Mouse (Mus musculus) spleen, adult 2 months (tissue): ENCODE measurements around the gene Olfr94.

ENCODE experiments used
- CTCF ChIP-seq: fragments of 200-500 bp; IDR thresholded peaks from 2 replicates; pipeline ENCODE4 v1.5.1; 2011; ENCODE audit warnings: mild to moderate bottlenecking, inconsistent platforms; ENCODE audit not compliant: insufficient read depth, insufficient read length, insufficient replicate concordance; ENCODE audit errors: extremely low read depth
- POLR2A ChIP-seq: fragments of 200-500 bp; IDR thresholded peaks from 2 replicates; pipeline ENCODE4 v1.6.1; 2011; ENCODE audit warnings: low read depth, low read length, inconsistent platforms

DNA sequence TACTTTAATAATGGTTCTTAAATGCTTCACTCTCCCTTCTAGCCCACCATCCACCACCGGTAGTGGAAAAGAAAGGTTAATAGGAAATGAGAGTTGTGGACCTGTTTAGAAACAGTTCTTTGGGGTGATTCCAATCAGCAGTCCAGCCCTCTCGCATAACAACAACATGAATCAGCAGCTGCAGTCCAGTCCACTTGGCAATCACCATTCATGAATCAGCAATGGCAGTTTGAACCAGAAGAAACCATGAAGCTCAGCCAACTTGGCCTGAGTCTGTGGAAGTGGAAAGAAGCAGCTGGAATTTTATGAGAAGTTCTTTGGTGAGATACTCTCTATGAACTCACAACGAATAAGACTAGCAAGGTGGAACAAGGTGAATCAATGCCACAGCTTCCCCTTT is 17.7 kb upstream of the Olfr94 start:
- TF ChIP-seq CTCF (no peak), POLR2A (no peak)
